Mouse (Mus musculus) subcutaneous adipose tissue, adult 2 months (tissue): Measurements from ENCODE around the gene Avpi1. TPM values are rescaled to one million over a fixed set of nuclear protein-coding genes. Genes with fewer than 3 reads are reported as not detected.

Experiments used
- polyA plus RNA-seq: library from polyadenylated mRNA; depleted of rRNA; stranded (reverse); fragments of >200 nt; gene quantifications from 2 replicates; pipeline ENCODE4 v1.2.3, GENCODE M21; 2012; ENCODE audit warnings: low replicate concordance; rRNA removed

Avpi1 gene
- polyA plus RNA-seq = 16.3 and 16.5 TPM in 2 replicates

DNA sequence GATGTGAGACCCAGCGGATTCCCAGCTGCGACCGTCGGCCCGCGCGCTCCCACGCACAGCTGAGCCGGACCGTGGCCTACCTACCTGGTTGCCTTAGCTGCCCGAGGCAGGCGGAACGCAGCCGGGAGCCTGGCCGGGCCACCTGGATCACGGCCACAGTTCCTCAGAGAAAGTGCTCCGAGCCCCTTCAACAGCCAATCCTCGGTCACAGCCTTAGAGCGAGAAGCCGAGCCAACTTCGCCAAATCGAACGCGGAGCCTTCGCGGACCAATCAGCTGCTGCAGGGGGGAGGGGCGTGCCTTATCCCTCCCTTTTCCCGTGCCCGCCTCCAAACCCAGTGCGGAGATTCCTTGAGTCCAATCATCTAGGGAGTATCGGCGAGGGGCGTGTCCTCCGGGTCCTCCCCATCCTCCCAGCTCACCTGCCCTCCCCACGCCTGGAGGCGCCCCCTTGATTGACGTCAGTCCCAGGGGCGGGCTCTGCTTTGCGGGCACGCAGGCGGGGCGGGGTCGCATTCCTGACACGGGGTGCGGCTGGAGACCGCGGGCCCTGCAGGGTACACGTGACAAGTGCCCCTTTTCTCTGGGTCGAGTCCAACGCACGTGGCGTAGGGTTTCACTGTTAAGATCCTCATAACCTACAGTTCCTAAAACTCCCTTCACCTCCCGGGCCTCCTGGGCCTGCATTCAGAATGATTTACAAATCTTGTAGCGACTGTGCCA, at the start of gene Avpi1:
Gene Avpi1 (minus strand): TSS at position 273 of the 722 bp plus-strand sequence.

GRCm38 (mm10) chr19:42163764-42164163, 34.9 kb upstream of the Avpi1 start, which contains the start of gene Zfyve27:
Zfyve27 (plus strand) TSS chr19:42163951.

GRCm38 (mm10) chr19:42147170-42147768, 18.4 kb upstream of the Avpi1 start, which contains the start of gene Marveld1:
Marveld1 (plus strand) TSS chr19:42147400.

DNA sequence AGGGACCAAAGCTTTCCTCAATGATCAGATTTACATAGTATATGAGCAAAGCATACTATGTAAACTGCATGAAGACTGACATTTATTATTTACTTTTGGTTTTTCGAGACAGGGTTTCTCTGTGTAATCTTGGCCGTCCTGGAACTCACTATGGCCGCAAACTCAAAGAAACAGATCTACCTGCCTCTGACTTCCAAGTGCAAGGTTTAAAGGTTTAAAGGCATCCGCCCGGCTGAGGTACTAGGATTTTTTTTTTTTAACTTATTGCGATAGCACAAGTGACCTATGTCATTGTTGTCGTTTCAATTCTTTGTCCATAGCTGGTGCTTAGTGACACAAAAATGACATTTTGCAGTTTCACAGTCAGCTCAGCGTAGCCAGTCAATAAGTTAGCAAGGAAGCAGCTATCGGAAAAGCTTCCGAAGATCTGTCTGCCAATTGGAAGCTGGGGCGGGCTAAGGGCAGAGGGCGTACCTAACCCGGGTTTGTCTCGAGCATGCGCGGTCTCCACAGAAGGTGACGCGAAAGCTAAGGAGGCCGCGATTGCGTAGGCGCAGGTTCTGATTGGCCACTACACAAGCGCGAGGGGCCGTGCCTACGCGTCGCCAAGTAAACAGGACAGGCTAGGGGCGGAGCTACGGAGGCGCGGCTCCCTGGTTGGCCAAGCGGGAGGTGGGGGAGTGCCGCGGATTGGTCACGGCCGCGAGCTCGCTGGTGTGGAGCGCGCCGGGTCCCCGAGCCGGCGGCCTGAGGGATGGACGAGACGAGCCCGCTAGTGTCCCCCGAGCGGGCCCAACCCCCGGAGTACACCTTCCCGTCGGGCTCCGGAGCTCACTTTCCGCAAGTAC, 38.9 kb downstream of the Avpi1 start, which contains the start of gene Pi4k2a:
Gene Pi4k2a (plus strand): TSS at position 723 of the 848 bp plus-strand sequence.

DNA sequence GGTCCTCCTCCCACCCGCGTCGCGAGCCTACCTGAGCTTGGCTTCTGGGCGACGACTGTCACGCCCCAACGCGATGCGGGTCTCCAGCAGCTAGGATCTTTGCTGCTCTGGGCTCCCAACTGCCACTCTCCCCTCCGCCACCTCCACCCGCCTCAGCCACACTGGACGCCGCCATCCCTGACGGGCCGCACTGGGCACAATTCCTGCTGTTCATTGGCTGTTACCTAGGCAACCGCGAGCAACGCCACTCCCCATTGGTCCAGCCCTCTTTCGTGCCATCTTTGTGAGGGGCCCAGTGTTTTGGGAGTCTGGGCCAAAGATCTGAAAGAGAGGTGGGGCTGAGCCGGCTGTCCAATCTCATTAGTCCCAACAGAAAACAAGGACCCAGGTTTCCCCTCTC, 42.7 kb downstream of the Avpi1 start, which contains the start of gene Morn4:
Gene Morn4 (minus strand): TSS at position 192 of the 400 bp plus-strand sequence.

Other genes starting within 250 kb of the Avpi1 start
- gene Rrp12, start 232.9 kb downstream of the Avpi1 start, polyA plus RNA-seq = 7.1 and 13.5 TPM in 2 replicates
- gene Pgam1, start 217.1 kb downstream of the Avpi1 start, polyA plus RNA-seq = 346 and 357 TPM in 2 replicates
- 15.7 and 24.5 TPM in 2 replicates for gene Exosc1, start 195.6 kb downstream of the Avpi1 start, polyA plus RNA-seq
- 59.7 and 116 TPM in 2 replicates for gene Zdhhc16, start 195.6 kb downstream of the Avpi1 start, polyA plus RNA-seq
- gene Mms19, start 147.9 kb downstream of the Avpi1 start, polyA plus RNA-seq = 55.1 and 85.4 TPM in 2 replicates
- 40.4 and 49.3 TPM in 2 replicates for gene Ubtd1, start 147.3 kb downstream of the Avpi1 start, polyA plus RNA-seq
- gene Ankrd2, start 93.1 kb downstream of the Avpi1 start, polyA plus RNA-seq = not detected in 2 replicates
- gene Hoga1, start 83.4 kb downstream of the Avpi1 start, polyA plus RNA-seq = 6.7 and 9.9 TPM in 2 replicates
- 1.1 and 1.4 TPM in 2 replicates for gene 4933411K16Rik, start 76.8 kb downstream of the Avpi1 start, polyA plus RNA-seq
- gene Morn4, start 42.7 kb downstream of the Avpi1 start, polyA plus RNA-seq = 1.9 and 12.7 TPM in 2 replicates
- 45.4 and 48.7 TPM in 2 replicates for gene Pi4k2a, start 38.6 kb downstream of the Avpi1 start, polyA plus RNA-seq
- 75.2 and 116 TPM in 2 replicates for gene Marveld1, start 18.3 kb upstream of the Avpi1 start, polyA plus RNA-seq
- 50.4 and 53.7 TPM in 2 replicates for gene Zfyve27, start 34.9 kb upstream of the Avpi1 start, polyA plus RNA-seq
- 2.5 and 102 TPM in 2 replicates for gene Sfrp5, start 73.2 kb upstream of the Avpi1 start, polyA plus RNA-seq
- gene Golga7b, start 118.5 kb upstream of the Avpi1 start, polyA plus RNA-seq = 1.1 and 3.7 TPM in 2 replicates